ENCODE assay signal across 9 mouse cellular contexts in genomic region chr7:25141761-25142160, GRCm38 (mm10). TPM values are rescaled to one million over a fixed set of nuclear protein-coding genes. Genes with fewer than 3 reads are reported as not detected.
DNase-seq lines count a peak whose midpoint lies in the region; ATAC-seq and TF ChIP-seq lines count a peak whose summit lies in the region.
"Had no signal": no experiment of that assay in that cellular context is flagged by ENCODE, and none has a peak within 500 bp of the region (broad histone marks: within the 10 kb centered on the region; RNA-seq: fewer than 3 reads in every experiment).

No protein-coding gene starts in this region.

- peak; percentile 13; the same call in 1 of the 2 replicates for TF ChIP-seq CTCF in liver, embryonic 14.5 days (IDR thresholded peaks at IDR 0.05; ENCODE audit: low read depth)

- H3K27me3 ChIP-seq in embryonic facial prominence, embryonic 10.5 days (replicated peaks; ENCODE audit: low read depth, poor library complexity, severe bottlenecking) = peaks cover 24% of the 10 kb centered on the region
- no peaks in the 10 kb centered on the region; the same call in 1 of the 2 replicates for H3K27me3 ChIP-seq in liver, embryonic 14.5 days (ENCODE audit: control insufficient read depth, insufficient read depth, low read length)
- H3K27me3 ChIP-seq: neural tube, embryonic 13.5 days had no signal

- H3K9ac ChIP-seq in liver, embryonic 14.5 days (replicated peaks) = no peak overlapping the region
- H3K9ac ChIP-seq: neural tube, embryonic 13.5 days had no signal

- no peak for ATAC-seq in liver, embryonic 14.5 days (ENCODE audit: insufficient read depth)

- WGBS in embryonic facial prominence, embryonic 10.5 days = 3% methylated on average over 5 of the region's 5 CpGs
- WGBS in liver, embryonic 14.5 days (ENCODE audit: insufficient replicate concordance) = 2% methylated on average over 5 of the region's 5 CpGs

- no peak overlapping the region for H3K4me2 ChIP-seq in liver, embryonic 14.5 days (ENCODE audit: low read depth)
- H3K4me2 ChIP-seq: neural tube, embryonic 13.5 days had no signal

- no peak overlapping the region for H3K4me3 ChIP-seq in embryonic facial prominence, embryonic 10.5 days
- no peak overlapping the region for H3K4me3 ChIP-seq in liver, embryonic 14.5 days (ENCODE audit: insufficient read depth in 1 of 2, low read depth in 2 of 2, low read length in 2 of 2)
- H3K4me3 ChIP-seq: neural tube, embryonic 13.5 days had no signal

- no peaks in the 10 kb centered on the region for H3K36me3 ChIP-seq in embryonic facial prominence, embryonic 10.5 days (replicated peaks)
- no peaks in the 10 kb centered on the region for H3K36me3 ChIP-seq in liver, embryonic 14.5 days (replicated peaks; ENCODE audit: control insufficient read depth, insufficient read depth, low read depth)
- H3K36me3 ChIP-seq: neural tube, embryonic 13.5 days had no signal

- intact Hi-C loops in gastrocnemius, postnatal 14 days (cut with DNase I; ENCODE audit: low total_unique reads) = no loop called here

- TF ChIP-seq EP300 in liver, embryonic 14.5 days (IDR thresholded peaks at IDR 0.05; ENCODE audit: low read depth) = no peak

- H3K4me1 ChIP-seq in embryonic facial prominence, embryonic 10.5 days = no peaks in the 10 kb centered on the region
- no peaks in the 10 kb centered on the region for H3K4me1 ChIP-seq in liver, embryonic 14.5 days (replicated peaks; ENCODE audit: control insufficient read depth in 2 of 2, insufficient read depth in 2 of 2, low read length in 1 of 2)

- H3K27ac ChIP-seq in embryonic facial prominence, embryonic 10.5 days (replicated peaks) = no peak overlapping the region
- H3K27ac ChIP-seq in liver, embryonic 14.5 days = no peak overlapping the region
- H3K27ac ChIP-seq: neural tube, embryonic 13.5 days had no signal

- H3K9me3 ChIP-seq in embryonic facial prominence, embryonic 10.5 days = no peaks in the 10 kb centered on the region
- H3K9me3 ChIP-seq in liver, embryonic 14.5 days (ENCODE audit: control insufficient read depth, low read length) = no peaks in the 10 kb centered on the region
- H3K9me3 ChIP-seq: neural tube, embryonic 13.5 days had no signal

- DNase-seq in gastrocnemius, postnatal 14 days = peak; percentile 29
- DNase-seq in gastrocnemius, adult 8-10 months (ENCODE audit: low spot score in 2 of 2) = no peak
- peak; percentile 53 for DNase-seq in 416B (ENCODE audit: low read depth)
- peak; percentile 83 for DNase-seq in embryonic facial prominence, embryonic 10.5 days (ENCODE audit: low spot score)
- DNase-seq in liver, embryonic 14.5 days (ENCODE audit: low read depth in 3 of 3, low spot score in 3 of 3) = peak in 1 of 3 experiments; percentile 26
- peak; percentile 53 for DNase-seq in thymus, postnatal 14 days
- no peak for DNase-seq in c-Kit-positive CD71-positive TER-119-positive erythroid progenitor cells, embryonic 14.5 days (ENCODE audit: low spot score)
- DNase-seq in cerebellum, postnatal 14 days = no peak

RNA-seq across cellular contexts. Expression of gene Pou2f2, which starts 37.8 kb away (rescaled TPM):
- total RNA-seq in gastrocnemius, postnatal 14 days (2021) = under 1 TPM; 0.13 to 0.35 TPM
- total RNA-seq in gastrocnemius, adult 8-10 months (2022) = under 1 TPM in 2 of 4 experiments, not detected in 2; 0.02 to 0.24 TPM
- 4.9 and 6.2 TPM in 2 replicates for polyA plus RNA-seq in embryonic facial prominence, embryonic 10.5 days (2016; fragmentation: Nextera tagmentation; extraction: Ambion mirVana)
- polyA plus RNA-seq in liver, embryonic 14.5 days (2012; rRNA removed) = 0.73 and 0.74 TPM in 2 replicates
- polyA plus RNA-seq in liver, embryonic 14.5 days (2014; fragmentation: Nextera tagmentation; extraction: Ambion mirVana) = 0.94 and 1.5 TPM in 2 replicates

Comparison
In these comparisons a context has a peak if more than half of its experiments do, and no peak if none do; other contexts are left out.
1. DNase-seq: peak in gastrocnemius, postnatal 14 days (single experiment), 416B (single experiment), embryonic facial prominence, embryonic 10.5 days (single experiment) and thymus, postnatal 14 days (single experiment); none in gastrocnemius, adult 8-10 months (0 of 2), c-Kit-positive CD71-positive TER-119-positive erythroid progenitor cells, embryonic 14.5 days (single experiment) and cerebellum, postnatal 14 days (0 of 2).